Mouse (Mus musculus): ENCODE measurements at regions not wholly inside any gene's neighbourhood (a gene's known extent, or its start where the extent isn't known, plus 50 kb on each side); places are given as distances from the start of the nearest gene placed in this dataset.
"Not testable (repeated sequence)": the region's sequence is repeated elsewhere in the genome, so short reads cannot be mapped to it uniquely, and the experiment has no call there.

GRCm38 (mm10) chr4:71517921-71518404 lies 239.8 kb downstream of the Gm11232 start:
- H3K27ac ChIP-seq (replicated peaks) = no peak overlapping the region
- H3K27me3 ChIP-seq (replicated peaks) = no peaks in the 10 kb centered on the region
- no peak overlapping the region for H3K4me3 ChIP-seq (replicated peaks)
- H3K4me1 ChIP-seq = 0 out of 2 replicates have a peak, but pooled peaks cover 6% of the 10 kb centered on the region
- no peaks in the 10 kb centered on the region for H3K36me3 ChIP-seq
- WGBS = 41% methylated on average over 2 of the region's 2 CpGs
- no peak overlapping the region for H3K4me2 ChIP-seq
- H3K9ac ChIP-seq (replicated peaks) = no peak overlapping the region
- H3K9me3 ChIP-seq (replicated peaks) = no peaks in the 10 kb centered on the region
- peak; percentile 74; the same call in 1 of the 2 replicates for ATAC-seq (ENCODE audit: low FRiP score)

GRCm38 (mm10) chr4:71506911-71507310 lies 250.9 kb downstream of the Gm11232 start:
- Histone ChIP-seq H3K4me3 (replicated peaks) (no peak overlapping the region), H3K27me3 (replicated peaks) (no peaks in the 10 kb centered on the region), H3K4me2 (no peak overlapping the region), H3K27ac (replicated peaks) (no peak overlapping the region), H3K9me3 (replicated peaks) (no peaks in the 10 kb centered on the region), H3K9ac (replicated peaks) (no peak overlapping the region), H3K4me1 (no peaks in the 10 kb centered on the region), H3K36me3 (no peaks in the 10 kb centered on the region)
- ATAC-seq (ENCODE audit: low FRiP score) = no peak

GRCm38 (mm10) chr4:71489788-71490187 lies 268.0 kb downstream of the Gm11232 start:
- Histone ChIP-seq H3K9me3 (replicated peaks) (no peaks in the 10 kb centered on the region), H3K4me2 (no peak overlapping the region), H3K27ac (replicated peaks) (no peak overlapping the region), H3K4me3 (replicated peaks) (no peak overlapping the region), H3K36me3 (no peaks in the 10 kb centered on the region), H3K27me3 (replicated peaks) (peaks cover 6% of the 10 kb centered on the region; the same call in 1 of the 2 replicates), H3K9ac (replicated peaks) (no peak overlapping the region), H3K4me1 (peaks cover 10% of the 10 kb centered on the region)
- 96% methylated on average over 2 of the region's 2 CpGs for WGBS
- ATAC-seq (ENCODE audit: low FRiP score) = no peak

GRCm38 (mm10) chr4:71488663-71489161 lies 269.1 kb downstream of the Gm11232 start:
- H3K4me1 ChIP-seq = peaks cover 21% of the 10 kb centered on the region
- 14% methylated on average over 2 of the region's 2 CpGs for WGBS
- H3K27ac ChIP-seq (replicated peaks) = no peak overlapping the region
- peaks cover 6% of the 10 kb centered on the region; the same call in 1 of the 2 replicates for H3K27me3 ChIP-seq (replicated peaks)
- H3K36me3 ChIP-seq = no peaks in the 10 kb centered on the region
- no peak overlapping the region for H3K9ac ChIP-seq (replicated peaks)
- no peak overlapping the region for H3K4me2 ChIP-seq
- no peaks in the 10 kb centered on the region for H3K9me3 ChIP-seq (replicated peaks)
- H3K4me3 ChIP-seq (replicated peaks) = no peak overlapping the region
- ATAC-seq (ENCODE audit: low FRiP score) = no peak

DNA sequence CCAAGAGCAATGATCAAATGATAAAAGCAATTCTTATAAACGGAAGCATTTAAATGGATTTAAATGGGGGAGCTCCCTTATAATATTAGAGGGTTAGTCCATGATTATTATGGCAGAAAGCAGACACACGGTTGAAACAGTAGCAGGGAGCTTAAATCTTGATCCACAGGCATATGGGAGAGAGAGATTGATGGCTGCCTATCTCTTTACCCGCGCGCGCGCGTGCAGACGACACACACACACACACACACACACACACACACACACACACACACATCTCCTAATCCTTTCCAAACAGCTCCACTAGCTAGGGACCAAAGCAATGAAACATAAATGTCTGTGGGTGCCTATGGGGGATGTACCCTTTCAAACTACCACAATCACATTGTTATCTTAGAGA lies 269.7 kb downstream of the Gm11232 start:
- H3K4me1 ChIP-seq = peaks cover 27% of the 10 kb centered on the region
- H3K36me3 ChIP-seq = no peaks in the 10 kb centered on the region
- no peak overlapping the region for H3K27ac ChIP-seq (replicated peaks)
- no peak overlapping the region for H3K4me2 ChIP-seq
- H3K27me3 ChIP-seq (replicated peaks) = peaks cover 6% of the 10 kb centered on the region; the same call in 1 of the 2 replicates
- H3K9ac ChIP-seq (replicated peaks) = no peak overlapping the region
- no peak overlapping the region for H3K4me3 ChIP-seq (replicated peaks)
- 90% methylated on average over 9 of the region's 9 CpGs for WGBS
- H3K9me3 ChIP-seq (replicated peaks) = no peaks in the 10 kb centered on the region
- ATAC-seq (ENCODE audit: low FRiP score) = no peak

DNA sequence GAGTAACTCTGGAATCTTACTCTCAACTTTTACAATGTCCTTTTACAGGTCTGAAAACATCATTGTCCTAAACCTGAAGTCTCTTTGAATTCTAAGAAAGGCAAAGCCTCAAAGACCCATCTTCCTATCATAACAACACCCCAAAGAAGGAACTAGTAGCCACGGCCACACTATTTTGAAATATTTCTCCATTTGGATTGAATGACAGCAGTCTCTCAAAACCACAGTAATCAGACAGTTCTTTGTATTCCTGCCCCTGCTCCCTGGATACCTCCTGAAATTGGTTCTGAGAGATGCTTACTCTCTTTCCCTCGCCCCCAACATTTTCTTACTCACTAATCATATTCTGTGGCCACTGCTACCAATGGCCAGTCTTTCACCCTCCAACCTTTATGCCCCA lies 276.8 kb downstream of the Gm11232 start:
- Histone ChIP-seq H3K9me3 (replicated peaks) (no peaks in the 10 kb centered on the region), H3K9ac (replicated peaks) (no peak overlapping the region), H3K4me3 (replicated peaks) (no peak overlapping the region), H3K36me3 (no peaks in the 10 kb centered on the region), H3K27me3 (replicated peaks) (peaks cover 9% of the 10 kb centered on the region; the same call in 1 of the 2 replicates), H3K4me1 (peaks cover 27% of the 10 kb centered on the region), H3K4me2 (no peak overlapping the region), H3K27ac (replicated peaks) (no peak overlapping the region)
- WGBS = 89% methylated on average over 2 of the region's 2 CpGs
- ATAC-seq (ENCODE audit: low FRiP score) = no peak

DNA sequence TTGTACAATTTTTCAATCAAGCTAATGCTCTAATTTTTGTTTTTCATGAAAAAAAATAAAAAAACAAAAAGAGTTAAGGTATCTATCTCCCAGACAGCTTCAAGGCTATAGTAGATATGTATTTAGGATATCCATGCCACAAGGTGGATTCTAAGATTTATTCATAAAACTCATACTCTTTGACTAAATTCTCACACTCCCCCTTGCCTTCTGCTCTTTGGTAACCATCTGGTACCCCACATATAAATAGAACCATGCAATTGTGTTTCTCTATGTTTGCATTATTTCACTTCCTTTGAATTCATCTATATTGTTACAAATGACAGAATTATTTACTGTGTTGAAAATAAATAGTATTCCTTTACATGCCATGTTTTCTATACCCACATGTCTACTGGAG lies 287.2 kb downstream of the Gm11232 start:
- no peak overlapping the region for H3K27ac ChIP-seq (replicated peaks)
- no peak overlapping the region for H3K4me3 ChIP-seq (replicated peaks)
- H3K9me3 ChIP-seq (replicated peaks) = no peaks in the 10 kb centered on the region
- H3K9ac ChIP-seq (replicated peaks) = no peak overlapping the region
- no peaks in the 10 kb centered on the region for H3K4me1 ChIP-seq
- no peaks in the 10 kb centered on the region for H3K27me3 ChIP-seq (replicated peaks)
- H3K4me2 ChIP-seq = no peak overlapping the region
- H3K36me3 ChIP-seq = no peaks in the 10 kb centered on the region
- no peak for ATAC-seq (ENCODE audit: low FRiP score)

GRCm38 (mm10) chr4:71454811-71455210 lies 303.0 kb downstream of the Gm11232 start:
- no peak overlapping the region for H3K9ac ChIP-seq (replicated peaks)
- 31% methylated on average over 3 of the region's 3 CpGs for WGBS
- H3K27ac ChIP-seq (replicated peaks) = no peak overlapping the region
- no peaks in the 10 kb centered on the region for H3K4me1 ChIP-seq
- no peak for ATAC-seq (ENCODE audit: low FRiP score)
- H3K27me3 ChIP-seq (replicated peaks) = no peaks in the 10 kb centered on the region
- H3K4me3 ChIP-seq (replicated peaks) = no peak overlapping the region
- H3K36me3 ChIP-seq = no peaks in the 10 kb centered on the region
- no peak overlapping the region for H3K4me2 ChIP-seq
- no peaks in the 10 kb centered on the region for H3K9me3 ChIP-seq (replicated peaks)

- H3K4me3 ChIP-seq (replicated peaks) = no peak overlapping the region
- H3K9ac ChIP-seq (replicated peaks) = no peak overlapping the region
- H3K27ac ChIP-seq (replicated peaks) = no peak overlapping the region
- no peak for ATAC-seq (ENCODE audit: low FRiP score)
- H3K4me1 ChIP-seq = no peaks in the 10 kb centered on the region
- WGBS = 90% methylated on average over 3 of the region's 3 CpGs
- no peaks in the 10 kb centered on the region for H3K27me3 ChIP-seq (replicated peaks)
- H3K36me3 ChIP-seq = no peaks in the 10 kb centered on the region
- H3K4me2 ChIP-seq = no peak overlapping the region
- H3K9me3 ChIP-seq (replicated peaks) = no peaks in the 10 kb centered on the region
These were observed 304.3 kb downstream of the Gm11232 start for GRCm38 (mm10) chr4:71453499-71453898.

DNA sequence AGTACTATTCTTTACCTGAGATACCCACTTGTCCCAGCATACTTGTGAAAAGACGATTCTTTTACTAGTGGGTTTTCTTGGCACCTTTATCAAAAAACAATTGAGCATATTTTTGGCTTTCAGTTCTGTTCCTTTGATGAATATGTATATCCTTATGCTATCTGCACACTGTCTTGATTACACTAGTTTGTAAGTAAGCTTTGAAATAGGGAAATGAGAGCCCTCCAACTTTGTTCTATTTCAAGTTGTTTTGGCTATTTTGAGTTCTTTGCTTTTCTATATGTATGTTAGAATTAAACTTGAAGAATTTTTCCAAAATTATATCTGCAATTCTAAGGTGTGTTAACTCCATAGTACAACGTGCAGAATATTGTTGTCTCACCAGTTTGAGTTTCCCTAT lies 311.3 kb downstream of the Gm11232 start:
- H3K27me3 ChIP-seq (replicated peaks) = no peaks in the 10 kb centered on the region
- no peak overlapping the region for H3K4me3 ChIP-seq (replicated peaks)
- no peaks in the 10 kb centered on the region for H3K4me1 ChIP-seq
- no peak overlapping the region for H3K27ac ChIP-seq (replicated peaks)
- 89% methylated on average over 2 of the region's 2 CpGs for WGBS
- H3K9me3 ChIP-seq (replicated peaks) = no peaks in the 10 kb centered on the region
- H3K4me2 ChIP-seq = no peak overlapping the region
- no peak for ATAC-seq (ENCODE audit: low FRiP score)
- no peak overlapping the region for H3K9ac ChIP-seq (replicated peaks)
- no peaks in the 10 kb centered on the region for H3K36me3 ChIP-seq

GRCm38 (mm10) chr4:71431245-71431929 lies 326.4 kb downstream of the Gm11232 start:
- Histone ChIP-seq H3K27ac (replicated peaks) (no peak overlapping the region), H3K9me3 (replicated peaks) (no peaks in the 10 kb centered on the region), H3K36me3 (no peaks in the 10 kb centered on the region), H3K4me1 (no peaks in the 10 kb centered on the region), H3K27me3 (replicated peaks) (no peaks in the 10 kb centered on the region), H3K4me2 (no peak overlapping the region), H3K4me3 (replicated peaks) (no peak overlapping the region), H3K9ac (replicated peaks) (no peak overlapping the region)
- 96% methylated on average over 3 of the region's 3 CpGs for WGBS
- ATAC-seq (ENCODE audit: low FRiP score) = no peak

DNA sequence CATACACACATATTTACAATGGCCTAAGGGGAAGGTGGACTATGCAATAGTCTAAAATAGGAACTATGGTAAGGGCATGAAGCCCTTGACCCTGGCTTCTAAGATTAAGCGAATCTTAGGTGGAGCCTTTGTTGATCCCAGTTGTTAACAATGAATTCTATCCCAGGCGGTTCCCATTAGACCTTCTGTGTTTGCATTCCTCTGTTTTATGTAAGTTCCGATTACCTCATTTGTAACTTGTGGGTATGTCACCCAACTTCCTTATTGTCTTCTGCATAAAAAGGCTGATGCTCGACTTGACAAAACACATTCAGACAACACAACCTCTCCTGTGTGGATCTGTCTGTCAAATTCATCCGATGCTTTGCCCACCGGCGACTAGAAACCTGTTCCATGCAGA lies 335.6 kb downstream of the Gm11232 start:
- not testable (repeated sequence) for H3K4me2 ChIP-seq; H3K4me3 ChIP-seq (replicated peaks); H3K27ac ChIP-seq (replicated peaks); H3K27me3 ChIP-seq (replicated peaks); H3K9me3 ChIP-seq (replicated peaks); H3K4me1 ChIP-seq; ATAC-seq (ENCODE audit: low FRiP score); H3K36me3 ChIP-seq; H3K9ac ChIP-seq (replicated peaks)
- 93% methylated on average over 7 of the region's 7 CpGs for WGBS

Measured in neural tube, embryonic 15.5 days (tissue).